Mouse (Mus musculus): ENCODE data around the gene Btbd35f11. TPM values are rescaled to one million over a fixed set of nuclear protein-coding genes. Genes with fewer than 3 reads are reported as not detected.
"Not testable (repeated sequence)": the region's sequence is repeated elsewhere in the genome, so short reads cannot be mapped to it uniquely, and the experiment has no call there.

Gene Btbd35f11
- not detected in 2 replicates for polyA plus RNA-seq (2015; fragmentation: Nextera tagmentation; extraction: Ambion mirVana)

GRCm38 (mm10) chrX:3443590-3443989 is at the start of gene Btbd35f11:
Btbd35f11 (minus strand) TSS chrX:3443690.
- H3K36me3 ChIP-seq (ENCODE audit: control insufficient read depth, insufficient read depth, low read length); H3K9ac ChIP-seq (ENCODE audit: low read length); H3K27ac ChIP-seq (ENCODE audit: low read length); H3K4me2 ChIP-seq (ENCODE audit: low read depth, low read length); ATAC-seq (ENCODE audit: insufficient read depth, low FRiP score); H3K4me1 ChIP-seq (ENCODE audit: control insufficient read depth, insufficient read depth, low read length); H3K4me3 ChIP-seq (replicated peaks; ENCODE audit: low read length); H3K9me3 ChIP-seq (replicated peaks; ENCODE audit: control insufficient read depth, low read length); H3K27me3 ChIP-seq (ENCODE audit: control insufficient read depth, insufficient read depth, low read length): not testable (repeated sequence)
- 61% methylated on average over 2 of the region's 3 CpGs for WGBS

DNA sequence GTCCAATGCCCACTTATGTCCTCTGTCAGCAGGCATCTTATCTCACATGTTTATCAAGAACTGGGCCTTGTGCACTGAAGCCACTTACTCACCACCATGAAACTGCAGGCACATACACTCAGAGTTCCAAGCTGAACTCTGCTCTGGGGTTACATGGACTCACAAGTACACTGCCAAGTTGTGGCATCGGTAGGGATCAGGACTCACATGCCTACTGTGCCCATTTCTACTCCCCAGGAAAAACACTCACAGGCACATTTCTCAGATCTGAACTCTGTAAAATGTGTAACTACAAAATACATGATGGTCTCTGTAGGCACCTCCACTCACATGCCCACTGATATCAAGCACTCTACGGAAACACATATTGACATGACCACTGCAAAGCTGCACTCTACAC is 33.5 kb downstream of the Btbd35f11 start:
- H3K4me1 ChIP-seq (ENCODE audit: control insufficient read depth, insufficient read depth, low read length); H3K36me3 ChIP-seq (ENCODE audit: control insufficient read depth, insufficient read depth, low read length); H3K27me3 ChIP-seq (ENCODE audit: control insufficient read depth, insufficient read depth, low read length); H3K9ac ChIP-seq (ENCODE audit: low read length); H3K9me3 ChIP-seq (replicated peaks; ENCODE audit: control insufficient read depth, low read length); ATAC-seq (ENCODE audit: insufficient read depth, low FRiP score); H3K4me2 ChIP-seq (ENCODE audit: low read depth, low read length); H3K27ac ChIP-seq (ENCODE audit: low read length); H3K4me3 ChIP-seq (replicated peaks; ENCODE audit: low read length): not testable (repeated sequence)
- 100% methylated on average over 1 of the region's 2 CpGs for WGBS

Other genes with a start within 250 kb of the Btbd35f11 start
- gene Btbd35f24, start 247.9 kb downstream of the Btbd35f11 start, polyA plus RNA-seq (2015; fragmentation: Nextera tagmentation; extraction: Ambion mirVana): not detected in 2 replicates

Data from stomach, embryonic 16.5 days (tissue).